Mouse (Mus musculus): Measurements from ENCODE around the gene Nck1.

Gene Nck1

DNA sequence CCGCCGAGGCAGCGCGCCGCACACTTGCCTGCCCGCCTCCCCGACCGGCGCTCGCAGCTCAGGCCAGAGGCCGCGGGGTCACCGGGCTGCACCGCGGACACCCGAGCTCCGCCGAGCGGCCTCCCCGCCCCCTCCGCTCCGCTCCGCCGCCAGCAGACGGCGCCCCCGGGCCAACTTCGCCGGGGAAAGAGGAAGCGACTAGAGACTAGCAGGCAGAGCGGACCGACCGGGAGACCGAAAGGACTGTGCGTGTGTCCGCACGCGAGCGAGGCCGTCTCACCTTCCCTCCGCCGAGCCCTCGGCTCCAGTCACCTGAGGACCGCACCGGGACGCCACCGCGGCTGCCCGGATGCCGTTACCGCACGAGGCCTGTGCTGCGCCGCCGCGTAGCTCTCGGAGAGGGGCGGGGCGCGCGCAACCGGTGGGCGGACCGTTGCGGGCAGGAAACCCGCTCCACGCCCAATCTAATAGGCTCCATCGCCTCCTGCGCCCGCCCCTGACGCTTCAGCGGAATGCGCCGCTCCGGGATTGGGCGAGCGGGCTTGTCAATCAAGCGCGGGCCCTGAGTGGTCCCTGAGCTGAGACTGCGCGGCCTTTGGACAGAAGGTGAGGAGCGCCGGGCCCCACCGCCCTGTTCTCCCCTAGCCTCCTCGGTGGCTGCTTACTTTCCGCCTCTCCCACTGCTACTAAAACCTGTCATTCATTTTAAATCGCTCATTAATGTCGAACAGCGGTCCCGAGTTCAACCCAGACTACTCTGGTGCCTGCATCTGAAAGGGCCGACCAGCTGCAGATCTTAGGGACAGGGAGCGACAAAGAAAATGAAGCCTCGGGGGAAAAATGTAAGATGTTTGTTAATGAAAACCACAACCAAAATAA lies at the start of gene Nck1:
Gene Nck1, minus strand, starts transcription at position 420 of the 879 bp plus-strand sequence.
- DNase-seq (ENCODE audit: low read depth, low spot score), result peak; percentile 98

DNA sequence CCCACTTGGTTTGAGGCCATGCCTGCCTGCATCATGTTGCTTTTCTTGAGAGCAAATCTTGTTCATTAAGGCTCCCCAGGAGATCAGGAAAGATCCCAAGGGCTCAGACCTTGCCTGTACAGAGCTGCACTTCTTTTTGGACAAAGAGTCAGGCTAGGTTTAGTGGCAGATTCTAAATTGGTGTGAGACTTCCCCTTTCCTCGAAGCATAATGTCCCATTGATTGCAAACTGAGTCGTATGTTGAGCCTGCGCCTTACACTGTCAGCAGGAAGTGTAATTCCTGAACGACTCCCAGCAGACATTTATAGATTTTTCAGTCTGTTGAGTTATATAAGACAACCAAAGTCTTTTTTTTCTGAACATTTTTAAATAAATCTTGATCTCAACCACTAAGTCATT lies 44.5 kb upstream of the Nck1 start:
- no peak for DNase-seq (ENCODE audit: low read depth, low spot score)

DNA sequence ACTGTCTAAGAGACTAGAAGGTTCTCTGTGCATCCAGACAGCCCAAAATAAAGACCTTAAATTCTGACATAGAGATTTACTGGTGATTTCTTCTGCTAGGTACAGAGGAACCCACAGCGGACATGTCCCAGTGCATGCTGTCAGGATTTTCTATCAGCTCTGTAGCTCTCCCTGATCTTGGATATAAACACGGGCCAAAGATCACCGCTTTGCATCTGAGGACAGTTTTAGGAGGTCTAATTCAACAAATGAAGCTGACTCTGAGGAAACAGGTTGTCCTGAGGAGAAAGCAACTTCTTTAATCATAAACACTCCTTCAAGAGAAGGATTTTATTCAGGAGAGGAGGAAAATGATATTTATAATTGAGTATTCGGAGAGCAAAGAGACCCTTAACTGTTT lies 38.1 kb upstream of the Nck1 start:
- DNase-seq (ENCODE audit: low read depth, low spot score), result no peak

DNA sequence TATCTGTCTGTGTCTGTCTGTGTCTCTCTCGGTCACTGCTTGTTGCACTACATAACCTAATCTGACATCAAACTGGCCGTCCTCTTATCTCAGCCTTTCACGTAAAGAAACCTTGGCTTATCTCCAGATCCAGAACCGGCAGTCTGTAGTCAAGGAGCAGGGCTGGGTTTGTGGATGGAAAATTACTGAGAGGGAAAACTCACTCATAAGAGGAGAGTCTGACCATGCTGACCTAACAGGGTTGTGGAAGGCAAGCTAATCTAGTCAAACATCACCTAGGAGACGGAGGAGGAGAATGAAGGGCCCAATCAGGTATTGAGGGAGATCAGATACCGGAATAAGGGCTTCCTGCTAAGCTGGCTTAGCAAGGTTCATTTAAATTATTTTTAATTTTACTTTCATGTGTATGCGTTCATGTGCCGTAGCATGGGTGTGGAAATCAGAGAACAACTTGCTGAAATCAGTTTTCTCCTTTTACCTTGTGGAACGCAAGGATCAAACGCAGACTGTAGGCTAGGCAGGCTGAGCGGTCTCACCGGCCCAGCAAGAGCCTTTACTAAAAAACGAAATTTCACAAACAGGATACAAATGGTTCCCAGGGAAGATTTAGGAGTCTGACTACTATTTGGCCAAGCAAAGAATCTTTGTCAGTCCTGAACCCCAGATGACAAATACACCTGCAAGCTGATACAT lies 37.1 kb upstream of the Nck1 start:
- no peak for DNase-seq (ENCODE audit: low read depth, low spot score)

DNA sequence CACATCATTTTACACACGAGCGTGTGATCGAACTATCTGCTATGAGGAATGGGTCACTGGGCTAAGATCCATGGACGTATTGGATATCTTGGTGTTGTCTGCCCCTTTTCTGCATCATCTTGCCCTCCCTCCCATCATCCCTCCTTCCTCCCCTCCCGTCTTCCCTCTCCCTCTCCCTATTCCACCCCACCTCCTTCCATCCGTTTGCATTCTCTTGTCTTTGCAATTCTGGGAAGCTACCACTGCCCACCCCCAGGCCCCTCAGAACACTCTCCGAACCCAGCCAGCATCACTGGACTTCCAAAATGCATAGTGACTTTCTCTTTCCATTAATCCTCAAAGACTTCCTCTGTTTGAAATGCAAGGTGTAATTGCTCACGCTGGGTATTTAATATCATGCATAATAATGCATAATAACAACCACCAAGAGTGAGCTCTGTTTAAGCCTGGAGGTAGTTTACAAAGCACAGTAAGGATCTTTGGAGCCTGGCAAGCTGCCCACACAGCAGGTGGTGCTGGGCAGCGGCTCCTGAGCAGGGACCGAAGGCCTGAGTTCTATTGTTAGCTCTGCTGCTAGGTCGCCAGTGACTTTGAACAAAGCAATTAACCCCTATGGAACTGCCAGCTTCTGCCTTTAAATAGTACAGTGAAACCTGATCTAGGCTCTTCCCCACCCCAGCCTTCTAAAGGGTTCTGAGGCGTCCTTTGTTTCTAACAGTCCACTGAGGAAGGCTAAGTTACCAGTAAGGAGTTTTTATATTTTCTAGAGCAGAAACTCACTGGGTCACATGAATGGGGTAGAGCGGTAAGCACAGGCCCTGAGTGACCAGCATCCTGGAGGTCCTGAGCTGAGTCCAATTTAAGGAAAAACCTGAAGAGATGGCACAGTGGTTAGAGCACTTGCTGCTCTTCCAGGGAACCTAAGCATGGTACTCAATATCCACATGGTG lies 35.9 kb upstream of the Nck1 start:
- DNase-seq (ENCODE audit: low read depth, low spot score), result peak; percentile 62

DNA sequence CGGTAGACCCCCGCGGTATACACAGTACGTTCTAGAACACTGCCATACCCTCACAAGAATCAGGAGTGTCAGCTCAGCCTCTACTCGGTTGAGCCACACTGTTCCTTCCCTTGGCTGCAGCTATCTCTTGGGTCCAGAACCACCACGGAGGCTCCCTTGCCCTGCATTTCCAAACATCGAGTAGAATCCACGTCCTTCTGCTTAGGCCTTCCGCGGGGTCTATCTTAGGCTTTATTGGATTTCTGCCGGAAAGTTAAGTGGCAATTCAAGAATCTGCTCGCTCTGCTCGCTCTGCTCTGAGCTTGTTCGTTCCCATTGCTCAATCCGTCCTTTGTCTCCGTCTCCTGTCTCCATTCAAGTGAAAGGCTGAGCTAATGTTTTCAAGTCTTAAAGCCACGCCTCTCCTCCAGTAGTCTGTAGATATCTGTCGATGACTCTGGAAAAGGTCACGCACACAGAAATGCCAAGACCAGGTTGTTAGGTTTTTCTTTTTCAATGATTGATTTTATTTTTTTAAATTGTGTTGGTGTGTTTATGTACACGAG lies 34.3 kb upstream of the Nck1 start:
- DNase-seq (ENCODE audit: low read depth, low spot score), result no peak

DNA sequence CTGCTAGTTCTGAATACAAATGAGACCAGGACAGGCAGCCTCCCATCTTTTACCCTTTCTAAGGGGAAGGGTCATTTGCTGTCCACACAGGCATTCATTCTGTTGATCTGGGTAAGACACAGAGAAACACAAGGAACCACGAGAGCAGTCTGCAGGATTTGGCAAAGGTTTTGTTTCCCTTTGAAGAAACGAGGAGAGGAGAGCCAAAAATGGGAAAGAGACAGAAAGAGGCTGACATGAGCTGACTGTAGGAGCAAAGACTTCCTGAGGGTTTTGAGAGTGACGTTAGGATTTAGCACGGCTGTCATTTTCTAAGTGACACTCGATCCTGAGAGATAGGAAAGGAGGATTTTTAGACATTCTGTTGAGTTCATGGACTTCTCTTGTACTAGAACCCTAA lies 28.0 kb upstream of the Nck1 start:
- no peak for DNase-seq (ENCODE audit: low read depth, low spot score)

DNA sequence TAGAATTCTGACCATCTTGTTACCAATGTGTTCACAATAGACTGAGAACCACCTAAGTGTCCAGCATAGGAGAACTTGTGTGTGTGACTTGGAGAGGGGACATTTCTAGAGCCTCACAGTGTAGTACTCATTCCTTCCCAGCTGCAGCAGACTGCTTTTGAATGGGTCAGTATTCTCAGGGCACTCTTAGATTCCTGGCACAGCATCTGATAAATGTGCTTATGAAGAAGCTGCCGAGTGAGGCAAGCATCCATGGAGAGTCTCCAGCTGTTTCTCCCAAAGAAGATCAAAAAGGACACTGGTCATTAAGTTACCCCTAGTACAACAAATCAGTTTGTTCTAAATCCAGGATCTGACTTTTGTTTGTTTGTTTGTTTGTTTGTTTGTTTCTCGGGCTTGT lies 27.4 kb upstream of the Nck1 start:
- DNase-seq (ENCODE audit: low read depth, low spot score), result no peak

DNA sequence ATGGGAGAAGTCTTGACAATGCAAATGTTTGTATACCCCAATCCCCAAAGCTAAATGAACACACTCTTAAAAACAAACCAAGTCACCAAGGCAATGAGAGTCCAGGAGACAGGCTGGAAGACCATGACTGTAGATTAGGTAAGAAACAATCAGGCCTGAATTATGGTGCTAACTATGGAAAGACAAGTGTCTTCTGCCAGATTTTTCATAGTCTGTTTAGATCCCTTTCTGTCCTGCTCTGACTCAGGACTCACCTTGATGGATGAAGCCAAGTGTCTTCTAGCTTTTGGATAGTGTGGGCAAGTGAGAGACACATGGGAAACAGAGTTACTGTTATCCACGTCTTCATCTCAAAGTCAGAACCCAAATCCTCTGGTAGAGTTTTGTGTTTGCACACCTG lies 25.6 kb upstream of the Nck1 start:
- DNase-seq (ENCODE audit: low read depth, low spot score), result no peak

DNA sequence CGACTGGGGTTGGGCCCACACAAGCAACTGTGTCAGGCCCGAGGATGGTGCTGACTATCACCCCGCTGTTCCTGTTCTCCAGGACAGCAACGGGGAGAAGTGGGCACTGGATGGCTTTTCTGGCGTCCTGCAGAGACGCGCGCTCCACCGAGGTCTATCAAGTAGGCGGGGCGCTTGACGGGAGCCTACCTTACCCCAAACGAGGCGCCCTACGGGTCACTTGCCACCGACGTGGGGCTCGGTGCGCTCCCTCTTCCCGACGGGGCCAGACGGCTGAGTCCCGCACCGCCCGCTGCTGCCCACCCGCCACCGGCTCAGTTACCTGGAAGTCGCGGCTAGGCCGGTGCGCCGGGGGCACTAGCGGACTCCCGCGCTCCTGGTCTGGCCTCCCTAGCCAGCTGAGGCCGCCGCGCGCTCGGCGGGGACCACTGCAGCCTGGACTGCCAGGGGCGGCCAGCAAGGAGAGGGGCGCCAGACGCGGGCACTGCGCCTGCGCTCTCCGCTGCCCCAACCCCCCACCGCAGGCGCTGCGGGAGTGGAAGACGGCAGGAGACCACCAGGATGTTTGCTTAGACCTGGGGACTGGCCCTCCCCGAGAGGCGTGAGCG lies 24.8 kb upstream of the Nck1 start, which contains the start of gene Slc35g2:
Gene Slc35g2, minus strand, starts transcription at position 465 of the 608 bp plus-strand sequence.
- peak; percentile 75 for DNase-seq (ENCODE audit: low read depth, low spot score)

DNA sequence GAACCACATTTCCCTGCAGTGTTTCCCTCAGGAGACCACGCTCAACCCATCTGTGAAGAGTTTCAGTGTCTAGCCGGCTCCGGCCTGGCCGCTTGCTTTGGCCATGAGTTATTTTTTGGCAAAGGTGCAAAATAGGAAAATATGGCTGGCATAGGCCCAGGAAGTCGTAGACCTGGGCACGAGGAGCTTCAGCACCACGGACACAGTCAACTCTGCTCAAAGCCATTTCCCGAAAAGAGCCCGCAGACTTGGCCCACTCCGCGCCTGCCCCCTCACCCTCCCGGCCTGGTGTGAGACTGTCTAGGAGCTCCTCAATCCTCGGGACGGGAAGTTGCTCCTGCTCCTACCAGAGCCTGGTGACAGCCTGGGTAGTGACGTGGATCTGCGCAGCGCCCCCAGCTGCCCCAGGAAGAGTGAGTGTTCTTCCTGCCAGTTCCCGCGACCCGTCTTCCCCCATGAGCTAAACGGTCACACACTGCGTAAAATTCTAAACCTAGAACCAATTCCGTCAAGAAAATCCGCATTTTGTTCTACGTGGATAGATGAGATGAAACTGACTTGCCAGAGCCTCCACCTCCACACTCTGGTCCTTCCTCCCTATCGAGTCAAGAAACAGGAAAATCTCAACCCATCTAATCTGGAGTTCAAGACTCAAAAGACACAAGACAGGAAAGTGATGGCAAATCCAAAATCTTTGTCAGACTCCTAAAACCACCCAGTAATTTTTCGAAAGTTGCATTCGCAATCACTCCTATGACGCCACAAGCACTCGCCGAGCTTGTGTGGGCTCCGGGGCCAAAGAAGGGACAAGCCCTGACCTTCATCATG lies 24.1 kb upstream of the Nck1 start:
- DNase-seq (ENCODE audit: low read depth, low spot score), result peak; percentile 43

DNA sequence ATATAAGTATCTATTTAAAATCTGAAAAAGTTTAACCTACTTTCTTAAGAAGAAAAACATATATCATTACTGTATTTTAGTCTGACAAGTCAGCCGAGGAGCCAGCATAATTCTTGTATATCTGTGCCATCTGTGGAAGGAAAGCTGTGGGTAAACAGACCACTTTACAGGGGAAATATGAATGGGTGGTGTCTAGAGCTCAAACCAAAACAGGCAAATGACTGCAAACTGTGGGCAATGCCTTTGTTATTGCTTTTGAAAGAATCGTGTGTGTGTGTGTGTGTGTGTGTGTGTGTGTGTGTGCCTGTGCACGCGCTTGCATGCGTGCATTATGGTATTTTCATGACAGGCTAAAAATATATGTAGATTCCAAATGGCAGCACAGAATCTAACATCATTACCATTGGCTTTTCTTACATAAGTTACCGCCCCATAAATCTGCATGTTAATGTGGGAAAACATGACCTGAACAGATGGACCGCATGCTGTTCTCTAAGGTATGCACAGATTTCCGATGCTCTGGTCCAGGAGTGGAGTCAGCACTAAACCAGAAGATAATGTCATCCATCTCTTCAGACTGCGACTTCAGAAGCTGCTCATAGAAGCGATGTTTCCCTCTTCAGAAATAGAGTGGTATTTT lies 14.4 kb upstream of the Nck1 start:
- no peak for DNase-seq (ENCODE audit: low read depth, low spot score)

DNA sequence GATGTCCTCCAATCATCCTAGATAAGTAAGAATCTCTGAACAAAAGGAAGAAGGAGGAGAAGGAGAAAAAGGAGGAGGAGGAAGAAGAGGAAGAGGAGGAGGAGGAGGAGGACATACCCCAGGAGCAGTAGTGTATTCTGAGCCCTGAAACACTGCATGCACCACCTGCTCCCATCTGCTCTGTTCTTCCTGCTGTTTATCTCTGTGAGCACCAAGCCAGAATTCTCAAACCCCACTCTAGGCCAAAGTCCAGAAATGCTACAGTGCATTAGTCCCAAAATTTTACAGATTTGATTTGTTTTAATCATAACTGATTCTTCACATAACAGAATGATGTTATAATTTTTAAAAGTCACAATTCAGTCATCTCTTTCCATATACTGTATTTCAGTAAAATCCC lies 13.1 kb upstream of the Nck1 start:
- DNase-seq (ENCODE audit: low read depth, low spot score), result no peak

DNA sequence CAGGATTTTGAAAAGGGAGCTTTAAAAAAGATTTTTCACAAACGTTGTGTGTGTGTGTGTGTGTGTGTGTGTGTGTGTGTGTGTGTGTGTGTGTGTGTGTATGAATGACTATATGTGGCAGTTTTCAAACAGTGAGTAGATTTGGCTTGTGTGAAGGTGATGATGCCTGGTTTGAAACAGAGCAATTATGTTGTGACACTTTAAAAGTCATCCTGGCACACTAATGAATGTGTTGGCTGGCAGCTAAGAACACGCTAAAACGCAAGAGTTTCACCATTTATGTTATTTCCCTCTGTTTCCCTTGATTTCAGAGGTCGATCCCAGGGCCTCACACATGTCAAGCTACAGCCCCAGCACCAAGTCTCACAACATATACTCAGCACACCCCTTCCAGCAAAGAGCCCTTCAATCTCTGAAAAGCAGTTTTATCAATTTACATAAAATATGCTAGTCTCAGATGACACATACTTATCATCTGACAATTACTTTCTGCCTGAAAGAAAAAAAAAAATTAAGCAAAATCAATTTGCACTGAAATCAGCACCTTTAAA lies 12.2 kb upstream of the Nck1 start:
- no peak for DNase-seq (ENCODE audit: low read depth, low spot score)

DNA sequence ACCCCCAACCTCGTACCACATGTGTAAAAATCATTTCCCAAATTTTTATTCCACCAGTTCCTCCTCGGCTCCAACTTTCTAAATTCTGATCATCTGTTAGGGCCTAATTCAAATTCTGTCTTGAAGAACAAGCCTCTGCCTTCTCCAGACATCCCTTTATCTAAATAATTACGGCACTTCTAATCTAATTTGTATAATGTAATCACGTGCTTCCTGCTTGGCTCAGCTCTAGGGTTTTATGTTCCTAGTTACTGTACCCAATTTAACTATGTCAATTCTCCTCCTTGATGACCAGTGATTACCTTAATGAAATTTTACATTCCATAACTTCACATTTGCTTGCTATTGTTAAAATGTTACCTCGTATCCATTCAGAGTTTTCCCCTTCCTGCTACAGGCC lies 9.8 kb upstream of the Nck1 start:
- no peak for DNase-seq (ENCODE audit: low read depth, low spot score)

DNA sequence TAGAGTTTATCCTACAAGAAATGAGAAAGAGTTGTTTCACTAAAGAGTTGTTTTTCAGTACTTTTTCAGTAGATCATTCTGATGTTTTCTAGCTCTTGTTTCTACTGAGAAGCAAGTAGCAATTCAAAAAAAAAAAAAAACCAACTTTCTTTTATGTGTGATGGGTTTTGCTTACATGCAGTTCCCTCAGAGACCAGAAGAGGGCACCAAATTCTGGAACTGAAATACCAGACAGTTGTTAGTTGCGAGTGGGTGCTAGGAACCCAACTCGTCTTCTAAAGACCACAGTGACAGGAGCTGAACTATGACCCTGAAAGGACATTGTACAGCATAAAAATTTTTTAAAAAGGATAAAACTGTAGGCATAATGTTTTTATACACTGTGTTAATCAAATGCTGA lies 2.4 kb upstream of the Nck1 start:
- DNase-seq (ENCODE audit: low read depth, low spot score), result peak; percentile 37

DNA sequence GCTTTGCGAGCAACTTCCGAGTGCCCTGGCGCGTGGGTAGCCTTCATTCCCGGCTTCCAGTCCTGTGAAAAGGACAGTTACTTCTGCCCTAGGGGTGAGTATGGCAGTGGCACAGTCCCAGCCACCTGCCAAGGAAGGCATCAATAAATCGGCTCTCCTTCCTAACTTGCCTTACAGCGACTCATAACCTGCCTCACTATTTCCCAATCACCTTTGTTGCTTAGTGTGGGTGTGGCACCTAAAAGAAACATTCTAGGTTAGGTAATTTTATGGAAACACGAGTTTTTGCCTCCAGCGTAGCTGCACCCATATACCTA lies 618 bp upstream of the Nck1 start:
- DNase-seq (ENCODE audit: low read depth, low spot score), result peak; percentile 21

DNA sequence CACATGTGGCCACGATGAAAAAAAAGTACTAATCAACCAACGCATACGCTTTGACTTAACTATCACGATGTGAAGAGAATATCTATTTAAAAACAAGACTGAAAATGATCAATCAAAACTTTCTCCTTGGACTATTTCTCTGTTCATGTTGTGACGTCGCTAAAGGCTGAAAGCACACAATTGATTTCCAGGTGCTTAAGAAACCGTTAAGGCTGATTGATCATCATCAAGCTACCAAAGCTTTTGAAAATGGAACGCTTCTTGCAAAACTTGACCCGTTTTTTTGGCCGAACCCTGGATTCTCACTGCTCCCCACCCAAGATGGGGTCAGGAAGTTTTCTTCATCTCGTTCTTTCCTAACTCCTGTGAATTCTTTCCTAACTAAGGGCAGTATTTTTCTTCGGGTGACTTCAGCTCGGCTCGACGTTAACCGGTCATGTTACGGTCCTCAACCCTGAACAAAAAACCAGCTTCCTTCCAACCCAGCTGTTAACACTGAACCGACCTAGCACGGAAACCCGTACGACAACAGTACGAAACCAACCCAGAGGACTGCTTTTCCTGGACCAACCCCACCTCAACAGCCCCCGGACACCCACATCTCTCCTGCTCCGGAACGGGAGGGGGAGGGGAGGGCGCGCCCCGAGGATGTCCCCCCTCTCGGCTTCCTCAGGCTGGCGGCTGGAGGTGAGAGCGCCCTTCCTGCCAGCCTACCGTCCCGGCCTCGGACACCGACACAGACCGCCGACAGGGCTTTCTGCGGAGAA lies 803 bp downstream of the Nck1 start:
- no peak for DNase-seq (ENCODE audit: low read depth, low spot score)
